Mouse (Mus musculus) MEL (cell line): Measurements from ENCODE around the gene Kyat1. TPM values are rescaled to one million over a fixed set of nuclear protein-coding genes. Genes with fewer than 3 reads are reported as not detected.
A peak's percentile ranks its signal among the peaks of the same experiment; 100 is the strongest.

Experiments used
- DNase-seq: peaks from one replicate; pipeline ENCODE4 v3.0.0; 2011; ENCODE audit warnings: low read depth, low spot score
- H3K27ac ChIP-seq: 2 replicates; pipeline ENCODE4 v1.5.1; 2012; ENCODE audit warnings: low read depth, mild to moderate bottlenecking, control low read depth, low read length, moderate library complexity; ENCODE audit not compliant: control insufficient read depth
- H3K27me3 ChIP-seq, 2 experiments: fragments of 150-350 bp in 1 of 2; sonication (generic) in 1 of 2; 2 replicates each; pipeline ENCODE4 v1.6.1; 2012; ENCODE audit warnings: low read length in 2 of 2, mild to moderate bottlenecking in 2 of 2, improper control_type of control experiment in 1 of 2, moderate library complexity in 1 of 2; ENCODE audit not compliant: insufficient read depth in 2 of 2, control insufficient read depth in 1 of 2
- H3K36me3 ChIP-seq, 2 experiments: 2 replicates each; pipeline ENCODE4 v1.6.1; 2012 to 2014; ENCODE audit warnings: low read length in 2 of 2, improper control_type of control experiment in 1 of 2, inconsistent platforms in 1 of 2, mild to moderate bottlenecking in 1 of 2; ENCODE audit not compliant: insufficient read depth in 2 of 2, control insufficient read depth in 1 of 2
- H3K4me1 ChIP-seq, 2 experiments: fragments of 150-350 bp in 1 of 2; sonication (generic) in 1 of 2; 2 replicates each; pipeline ENCODE4 v1.6.1; 2012; ENCODE audit warnings: low read length in 2 of 2, improper control_type of control experiment in 1 of 2, mild to moderate bottlenecking in 1 of 2; ENCODE audit not compliant: insufficient read depth in 2 of 2, control insufficient read depth in 1 of 2
- H3K4me3 ChIP-seq, 2 experiments: fragments of 150-350 bp in 1 of 2; sonication (generic) in 1 of 2; 2 replicates each; pipeline ENCODE4 v1.5.1; 2012; ENCODE audit warnings: low read depth in 2 of 2, low read length in 2 of 2, mild to moderate bottlenecking in 2 of 2, moderate library complexity in 2 of 2, control low read depth in 1 of 2, improper control_type of control experiment in 1 of 2; ENCODE audit not compliant: control insufficient read depth in 1 of 2, insufficient read depth in 1 of 2
- H3K79me2 ChIP-seq: 2 replicates; pipeline ENCODE4 v1.6.1; 2012; ENCODE audit warnings: mild to moderate bottlenecking, low read length, moderate library complexity; ENCODE audit not compliant: control insufficient read depth, poor library complexity, insufficient read depth
- H3K9ac ChIP-seq: 2 replicates; pipeline ENCODE4 v1.6.1; 2012; ENCODE audit warnings: low read depth, mild to moderate bottlenecking, control low read depth, low read length, moderate library complexity; ENCODE audit not compliant: control insufficient read depth, poor library complexity, severe bottlenecking
- H3K9me3 ChIP-seq: fragments of 150-350 bp; sonication (generic); replicated peaks from 2 replicates; pipeline ENCODE4 v1.6.1; 2012; ENCODE audit warnings: mild to moderate bottlenecking, low read length, improper control_type of control experiment, moderate library complexity; ENCODE audit not compliant: insufficient read depth
- BHLHE40 ChIP-seq: IDR thresholded peaks from 2 replicates; pipeline ENCODE4 v1.6.1; 2012; ENCODE audit warnings: low read depth, mild to moderate bottlenecking, inconsistent platforms, low read length, improper control_type of control experiment, borderline replicate concordance
- CHD1 ChIP-seq: IDR thresholded peaks from 2 replicates; pipeline ENCODE4 v1.6.1; 2012; ENCODE audit warnings: low read depth, mild to moderate bottlenecking, inconsistent platforms, low read length, improper control_type of control experiment
- CHD2 ChIP-seq: IDR thresholded peaks from 2 replicates; pipeline ENCODE4 v1.6.1; 2011; ENCODE audit warnings: low read length, improper control_type of control experiment
- CTCF ChIP-seq, 3 experiments: IDR thresholded peaks in 2 of 3; conservative IDR thresholded peaks in 1 of 3; 2 replicates each; pipeline ENCODE4 v1.5.1; 2011 to 2012; ENCODE audit warnings: low read length in 3 of 3, low read depth in 2 of 3, mild to moderate bottlenecking in 2 of 3, improper control_type of control experiment in 1 of 3, inconsistent platforms in 1 of 3, mixed read lengths in 1 of 3, moderate library complexity in 1 of 3; ENCODE audit not compliant: control insufficient read depth in 1 of 3, insufficient read depth in 1 of 3, poor library complexity in 1 of 3, severe bottlenecking in 1 of 3
- E2F4 ChIP-seq: IDR thresholded peaks from 2 replicates; pipeline ENCODE4 v1.6.1; 2011; ENCODE audit warnings: low read depth, low read length, improper control_type of control experiment, borderline replicate concordance
- ETS1 ChIP-seq: IDR thresholded peaks from 2 replicates; pipeline ENCODE4 v1.6.1; 2012; ENCODE audit warnings: low read depth, mild to moderate bottlenecking, inconsistent platforms, low read length, improper control_type of control experiment, moderate library complexity
- GABPA ChIP-seq: IDR thresholded peaks from 2 replicates; pipeline ENCODE4 v1.6.1; 2012; ENCODE audit warnings: low read depth, mild to moderate bottlenecking, inconsistent platforms, low read length, improper control_type of control experiment, moderate library complexity
- GATA1 ChIP-seq: IDR thresholded peaks from 2 replicates; pipeline ENCODE4 v1.6.1; 2011; ENCODE audit warnings: low read depth, low read length, improper control_type of control experiment
- HCFC1 ChIP-seq: IDR thresholded peaks from 2 replicates; pipeline ENCODE4 v1.6.1; 2012; ENCODE audit warnings: low read depth, mild to moderate bottlenecking, inconsistent platforms, low read length, improper control_type of control experiment, moderate library complexity
- KAT2A ChIP-seq: conservative IDR thresholded peaks from 2 replicates; pipeline ENCODE4 v1.6.1; 2012; ENCODE audit warnings: low read depth, low read length, improper control_type of control experiment, inconsistent platforms
- MAFK ChIP-seq: IDR thresholded peaks from 2 replicates; pipeline ENCODE4 v1.6.1; 2011; ENCODE audit warnings: low read depth, mild to moderate bottlenecking, low read length, improper control_type of control experiment, borderline replicate concordance
- MAX ChIP-seq: IDR thresholded peaks from 2 replicates; pipeline ENCODE4 v1.6.1; 2011; ENCODE audit warnings: low read length, improper control_type of control experiment
- MAZ ChIP-seq: IDR thresholded peaks from 2 replicates; pipeline ENCODE4 v1.6.1; 2012; ENCODE audit warnings: low read depth, mild to moderate bottlenecking, inconsistent platforms, low read length, improper control_type of control experiment
- MXI1 ChIP-seq: IDR thresholded peaks from 2 replicates; pipeline ENCODE4 v1.6.1; 2011; ENCODE audit warnings: mild to moderate bottlenecking, low read depth, low read length, improper control_type of control experiment
- MYB ChIP-seq: IDR thresholded peaks from 2 replicates; pipeline ENCODE4 v1.6.1; 2011; ENCODE audit warnings: mild to moderate bottlenecking, low read depth, low read length, improper control_type of control experiment
- MYC ChIP-seq: IDR thresholded peaks from 2 replicates; pipeline ENCODE4 v1.6.1; 2011; ENCODE audit warnings: low read depth, mild to moderate bottlenecking, low read length, improper control_type of control experiment, moderate library complexity
- NELFE ChIP-seq: IDR thresholded peaks from 2 replicates; pipeline ENCODE4 v1.6.1; 2011; ENCODE audit warnings: low read depth, low read length, improper control_type of control experiment
- POLR2A ChIP-seq, 2 experiments: IDR thresholded peaks; 2 replicates each; pipeline ENCODE4 v1.6.1; 2011 to 2012; ENCODE audit warnings: low read length in 2 of 2, mild to moderate bottlenecking in 2 of 2, control low read depth in 1 of 2, improper control_type of control experiment in 1 of 2, low read depth in 1 of 2, moderate library complexity in 1 of 2; ENCODE audit not compliant: control insufficient read depth in 1 of 2, insufficient read depth in 1 of 2, poor library complexity in 1 of 2
- POLR2AphosphoS5 ChIP-seq: IDR thresholded peaks from 2 replicates; pipeline ENCODE4 v1.6.1; 2012; ENCODE audit warnings: low read depth, borderline replicate concordance, mild to moderate bottlenecking, inconsistent platforms, low read length, moderate library complexity, mixed read lengths
- RAD21 ChIP-seq: IDR thresholded peaks from 2 replicates; pipeline ENCODE4 v1.6.1; 2011; ENCODE audit warnings: mild to moderate bottlenecking, low read depth, low read length, improper control_type of control experiment
- RCOR1 ChIP-seq: IDR thresholded peaks from 2 replicates; pipeline ENCODE4 v1.6.1; 2012; ENCODE audit warnings: low read depth, mild to moderate bottlenecking, inconsistent platforms, low read length, improper control_type of control experiment
- SIN3A ChIP-seq: IDR thresholded peaks from 2 replicates; pipeline ENCODE4 v1.6.1; 2012; ENCODE audit warnings: low read length, improper control_type of control experiment, inconsistent platforms
- SMC3 ChIP-seq: IDR thresholded peaks from 2 replicates; pipeline ENCODE4 v1.6.1; 2011; ENCODE audit warnings: low read depth, low read length, improper control_type of control experiment
- TAL1 ChIP-seq: IDR thresholded peaks from 2 replicates; pipeline ENCODE4 v1.6.1; 2012; ENCODE audit warnings: mild to moderate bottlenecking, inconsistent platforms, low read length, moderate library complexity, mixed read lengths
- TBP ChIP-seq: IDR thresholded peaks from 2 replicates; pipeline ENCODE4 v1.8.0; 2011; ENCODE audit warnings: low read depth, low read length, improper control_type of control experiment
- TCF12 ChIP-seq: IDR thresholded peaks from 2 replicates; pipeline ENCODE4 v1.6.1; 2014; ENCODE audit warnings: low read depth, mild to moderate bottlenecking, inconsistent platforms, low read length, improper control_type of control experiment, moderate library complexity
- UBTF ChIP-seq: IDR thresholded peaks from 2 replicates; pipeline ENCODE4 v1.6.1; 2012; ENCODE audit warnings: low read depth, mild to moderate bottlenecking, inconsistent platforms, low read length, improper control_type of control experiment, moderate library complexity, borderline replicate concordance; ENCODE audit not compliant: insufficient read depth
- USF1 ChIP-seq: IDR thresholded peaks from 2 replicates; pipeline ENCODE4 v1.6.1; 2014; ENCODE audit warnings: low read depth, mild to moderate bottlenecking, inconsistent platforms, low read length, improper control_type of control experiment, moderate library complexity
- USF2 ChIP-seq, 2 experiments: IDR thresholded peaks; 2 replicates each; pipeline ENCODE4 v1.6.1; 2011 to 2012; ENCODE audit warnings: improper control_type of control experiment in 2 of 2, low read length in 2 of 2, borderline replicate concordance in 1 of 2, inconsistent platforms in 1 of 2, low read depth in 1 of 2, mild to moderate bottlenecking in 1 of 2; ENCODE audit not compliant: insufficient read depth in 1 of 2
- ZC3H11A ChIP-seq: IDR thresholded peaks from 2 replicates; pipeline ENCODE4 v1.6.1; 2012; ENCODE audit warnings: low read depth, mild to moderate bottlenecking, inconsistent platforms, low read length, improper control_type of control experiment
- ZKSCAN1 ChIP-seq: IDR thresholded peaks from 2 replicates; pipeline ENCODE4 v1.6.1; 2012; ENCODE audit warnings: low read depth, mild to moderate bottlenecking, inconsistent platforms, low read length, improper control_type of control experiment, moderate library complexity
- ZMIZ1 ChIP-seq: IDR thresholded peaks from 2 replicates; pipeline ENCODE4 v1.6.1; 2012; ENCODE audit warnings: low read depth, mild to moderate bottlenecking, inconsistent platforms, low read length, improper control_type of control experiment, moderate library complexity
- ZNF384 ChIP-seq: IDR thresholded peaks from 2 replicates; pipeline ENCODE4 v1.6.1; 2012; ENCODE audit warnings: low read depth, mild to moderate bottlenecking, inconsistent platforms, low read length, improper control_type of control experiment
- polyA plus RNA-seq, 2 experiments: library from polyadenylated mRNA; stranded (reverse) in 1 of 2; unstranded in 1 of 2; fragments of >175 nt in 1 of 2; fragments of >200 nt in 1 of 2; gene quantifications; 2 replicates each; pipeline versions ENCODE4 v1.2.1 to v1.2.4; 2012; ENCODE audit warnings: low replicate concordance in 2 of 2, low read depth in 1 of 2; ENCODE audit not compliant: insufficient read length in 2 of 2, insufficient read depth in 1 of 2, missing spikeins in 1 of 2
- total RNA-seq: library from RNA; depleted of rRNA; stranded (reverse); fragments of 300-350 nt; gene quantifications from 2 replicates; pipeline ENCODE4 v1.2.3, GENCODE M21; 2012

The Kyat1 gene
- total and polyA plus RNA-seq, 3 experiments, result 9.5 to 14.9 TPM; not detected in 1

GRCm38 (mm10) chr2:30240267-30240666 is 34.6 kb upstream of the Kyat1 start, which contains the start of gene Gm28035:
TSS of gene Gm28035 (plus strand) at chr2:30240567.
- Histone ChIP-seq H3K36me3 (peaks cover 5 to 11% of the 10 kb centered on the region in 2 experiments), H3K27me3 (no peaks in the 10 kb centered on the region), H3K4me1 (peaks cover 9 to 20% of the 10 kb centered on the region in 2 experiments), H3K4me3 (no peak within 1 kb of the TSS), H3K9me3 (no peaks in the 10 kb centered on the region), H3K27ac (peak within 1 kb of the TSS; percentile 26; the same call in 1 of the 2 replicates), H3K79me2 (peaks cover 17% of the 10 kb centered on the region), H3K9ac (no peak within 1 kb of the TSS)
- TF ChIP-seq POLR2A (IDR thresholded peaks at IDR 0.05; ENCODE audit: control insufficient read depth in 1 of 2, insufficient read depth in 1 of 2, low read depth in 1 of 2, low read length in 2 of 2, poor library complexity in 1 of 2), result peak in 1 of 2 experiments; percentile 7; a peak in 1 of 4 replicates
- TF ChIP-seq TBP, result no peak
- DNase-seq, result no peak

GRCm38 (mm10) chr2:30239777-30240176 is 34.1 kb upstream of the Kyat1 start:
- H3K9me3 ChIP-seq, result no peaks in the 10 kb centered on the region
- H3K4me3 ChIP-seq, result no peak overlapping the region
- H3K36me3 ChIP-seq, result peaks cover 5 to 11% of the 10 kb centered on the region in 2 experiments
- no peaks in the 10 kb centered on the region for H3K27me3 ChIP-seq
- DNase-seq, result peak; percentile 92
- peaks cover 17% of the 10 kb centered on the region for H3K79me2 ChIP-seq
- H3K9ac ChIP-seq, result no peak overlapping the region
- peaks cover 9 to 20% of the 10 kb centered on the region in 2 experiments for H3K4me1 ChIP-seq
- 0 out of 2 replicates have a peak overlapping the region, but pooled peaks have one; percentile 6 for H3K27ac ChIP-seq
- TF ChIP-seq CHD2 (no peak), USF1 (no peak), NELFE (peak; percentile 27; the same call in 1 of the 2 replicates), HCFC1 (peak; percentile 60), UBTF (no peak), MAFK (no peak), MYB (no peak), MAX (peak; percentile 80), RCOR1 (peak; percentile 47; the same call in 1 of the 2 replicates), BHLHE40 (no peak), ZMIZ1 (no peak), TCF12 (peak; percentile 65), MAZ (0 out of 2 replicates have a peak, but pooled peaks have one; percentile 33), KAT2A (no peak), CHD1 (no peak), ZNF384 (no peak), USF2 (IDR thresholded peaks at IDR 0.05; ENCODE audit: borderline replicate concordance in 1 of 2, insufficient read depth in 1 of 2, low read depth in 1 of 2, low read length in 2 of 2) (no peak), SIN3A (peak; percentile 92), GABPA (no peak), MYC (peak; percentile 79), ETS1 (peak; percentile 72), SMC3 (no peak), ZC3H11A (no peak), GATA1 (peak; percentile 78), RAD21 (no peak; the same call in 1 of the 2 replicates), MXI1 (peak; percentile 93), TAL1 (peak; percentile 84), E2F4 (no peak), ZKSCAN1 (no peak), CTCF (IDR thresholded peaks at IDR 0.05 in 2 of 3, conservative IDR thresholded peaks at IDR 0.05 in 1 of 3; ENCODE audit: control insufficient read depth in 1 of 3, insufficient read depth in 1 of 3, low read depth in 2 of 3, low read length in 3 of 3, poor library complexity in 1 of 3, severe bottlenecking in 1 of 3) (no peak), POLR2AphosphoS5 (no peak)
